Mouse (Mus musculus) megakaryocyte, embryonic 14.5 days (primary cell): ENCODE data around the gene Zfp142.

Experiments
- FLI1 ChIP-seq: IDR thresholded peaks from 2 replicates; pipeline ENCODE4 v1.6.1; 2012; ENCODE audit warnings: low read length, inconsistent platforms, mixed read lengths
- GATA1 ChIP-seq: IDR thresholded peaks from 3 replicates; pipeline ENCODE4 v1.6.1; 2012; ENCODE audit warnings: mixed read lengths, low read length, inconsistent platforms, borderline replicate concordance

DNA sequence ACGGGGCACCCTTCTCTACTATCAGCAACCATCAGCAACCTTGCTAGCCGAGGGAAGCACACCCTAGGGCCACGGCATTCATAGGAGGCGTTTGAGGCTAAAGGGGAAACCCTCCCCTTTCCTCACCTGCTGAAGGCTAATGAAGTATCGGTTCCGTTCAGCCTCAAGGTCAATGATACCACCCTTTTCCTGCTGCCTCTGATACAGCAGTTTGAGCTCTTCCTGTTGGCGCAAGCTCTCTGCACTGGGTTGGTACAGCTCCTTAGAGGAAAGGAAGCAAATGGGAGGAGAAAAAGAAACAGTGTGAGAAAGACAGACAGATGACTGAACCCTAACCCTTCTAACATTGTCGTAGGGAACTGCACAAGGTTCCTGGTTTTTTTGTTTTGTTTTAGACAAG lies 6.4 kb upstream of the Zfp142 start:
- TF ChIP-seq GATA1, result no peak
- TF ChIP-seq FLI1, result no peak
